Mouse (Mus musculus) G1E (cell line): ENCODE measurements around the gene Snrpb.

ENCODE experiments used
- GATA1 ChIP-seq: IDR thresholded peaks from 2 replicates; pipeline ENCODE4 v1.6.1; 2012; ENCODE audit warnings: borderline replicate concordance, low read length, inconsistent platforms, mixed read lengths
- GATA2 ChIP-seq: IDR thresholded peaks from 2 replicates; pipeline ENCODE4 v1.6.1; 2012; ENCODE audit warnings: low read depth, low read length, inconsistent platforms, borderline replicate concordance

DNA sequence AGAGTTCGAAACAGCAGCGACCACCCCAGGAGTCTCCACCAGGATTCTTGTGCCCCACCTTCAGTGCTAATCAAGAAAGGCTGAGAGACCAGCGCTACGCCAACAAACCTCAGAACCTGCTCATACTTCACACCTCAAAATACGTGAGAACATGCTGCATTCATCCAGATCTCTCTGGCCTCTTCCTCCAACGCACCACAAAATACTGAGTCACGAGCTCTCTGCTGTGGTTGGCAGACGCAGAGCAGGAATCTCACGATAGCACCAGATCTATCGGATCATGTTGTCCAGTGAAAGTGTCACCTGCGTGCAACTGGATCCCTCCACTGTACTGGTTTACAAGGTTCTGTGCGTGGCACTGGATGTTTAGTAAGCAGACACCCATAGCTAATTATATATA, 9.2 kb upstream of the Snrpb start:
- TF ChIP-seq GATA2 (no peak), GATA1 (no peak)
